Comparison of ENCODE assay signal across 8 mouse cellular contexts in genomic region chr6:14901971-14902670, GRCm38 (mm10). TPM values are rescaled to one million over a fixed set of nuclear protein-coding genes. Genes with fewer than 3 reads are reported as not detected.
A peak's percentile ranks its signal among the peaks of the same experiment; 100 is the strongest.
DNase-seq lines count a peak whose midpoint lies in the region; ATAC-seq lines count a peak whose summit lies in the region.

No protein-coding gene starts in this region.

- WGBS in heart, embryonic 10.5 days = 4% methylated on average over 13 of the region's 13 CpGs
- 3% methylated on average over 13 of the region's 13 CpGs for WGBS in hindbrain, embryonic 13.5 days

- peaks cover 7% of the 10 kb centered on the region for H3K27me3 ChIP-seq in heart, embryonic 10.5 days (ENCODE audit: insufficient read depth, poor library complexity, severe bottlenecking)
- peaks cover 41% of the 10 kb centered on the region for H3K27me3 ChIP-seq in hindbrain, embryonic 13.5 days

- DNase-seq in heart, embryonic 10.5 days (ENCODE audit: low spot score) = no peak
- DNase-seq in heart, postnatal 25 days (ENCODE audit: low spot score) = no peak
- DNase-seq in embryo, embryonic 9.5 days (ENCODE audit: extremely low spot score) = peak; percentile 35
- DNase-seq in lung, postnatal 36 days = peak; percentile 15
- DNase-seq in layer of hippocampus, adult 9-11 months = no peak
- no peak for DNase-seq in testis, postnatal 14 days (ENCODE audit: low spot score)

- peak overlapping the region; percentile 83 for H3K27ac ChIP-seq in heart, embryonic 10.5 days
- no peak overlapping the region; the same call in 1 of the 2 replicates for H3K27ac ChIP-seq in hindbrain, embryonic 13.5 days

- H3K36me3 ChIP-seq in heart, embryonic 10.5 days = no peaks in the 10 kb centered on the region
- no peaks in the 10 kb centered on the region for H3K36me3 ChIP-seq in hindbrain, embryonic 13.5 days

- intact Hi-C loops in heart, postnatal 25 days (cut with DNase I) = loop anchor here (5.0 kb wide), 1 partner anchor 280 kb away; no protein-coding TSS in a partner anchor

- peak overlapping the region; percentile 97 for H3K4me2 ChIP-seq in hindbrain, embryonic 13.5 days

- no peak for ATAC-seq in hindbrain, embryonic 13.5 days (ENCODE audit: low FRiP score)
- no peak for ATAC-seq in CD4-positive, CD25-positive, alpha-beta regulatory T cell, adult 4 months

- H3K9ac ChIP-seq in hindbrain, embryonic 13.5 days = peak overlapping the region; percentile 79

- H3K4me3 ChIP-seq in heart, embryonic 10.5 days = peak overlapping the region; percentile 67
- peak overlapping the region; percentile 74 for H3K4me3 ChIP-seq in hindbrain, embryonic 13.5 days

- peaks cover 17% of the 10 kb centered on the region for H3K4me1 ChIP-seq in heart, embryonic 10.5 days
- H3K4me1 ChIP-seq in hindbrain, embryonic 13.5 days (replicated peaks) = peaks cover 40% of the 10 kb centered on the region

- no peaks in the 10 kb centered on the region for H3K9me3 ChIP-seq in heart, embryonic 10.5 days
- H3K9me3 ChIP-seq in hindbrain, embryonic 13.5 days = no peaks in the 10 kb centered on the region

RNA-seq across cellular contexts. Expression of gene Foxp2, which starts 1.0 kb away (rescaled TPM):
- polyA plus RNA-seq in heart, embryonic 10.5 days (2016; fragmentation: Nextera tagmentation; extraction: Ambion mirVana) = 7.3 and 16.7 TPM in 2 replicates
- 1 to 10 TPM; 2.0 to 2.3 TPM for total RNA-seq in heart, postnatal 25 days (2021)
- 43.2 and 52.2 TPM in 2 replicates for polyA plus RNA-seq in hindbrain, embryonic 13.5 days (2015; fragmentation: Nextera tagmentation; extraction: Ambion mirVana)
- polyA plus RNA-seq in CD4-positive, CD25-positive, alpha-beta regulatory T cell, adult 4 months (2017; shearing (Covaris generic)) = under 1 TPM; 0.27 to 0.34 TPM

Comparison
In these comparisons a context has a peak if more than half of its experiments do, and no peak if none do; other contexts are left out.
1. DNase-seq: peak in embryo, embryonic 9.5 days (single experiment) and lung, postnatal 36 days (single experiment); none in heart, embryonic 10.5 days (single experiment), heart, postnatal 25 days (single experiment), layer of hippocampus, adult 9-11 months (single experiment) and testis, postnatal 14 days (single experiment).